Mouse (Mus musculus): ENCODE results near the gene P3h3. TPM values are rescaled to one million over a fixed set of nuclear protein-coding genes. Genes with fewer than 3 reads are reported as not detected.
"Not testable (repeated sequence)": the region's sequence is repeated elsewhere in the genome, so short reads cannot be mapped to it uniquely, and the experiment has no call there.

P3h3 gene
- polyA plus RNA-seq, 1 experiment from 2014 or later: 19.3 TPM

GRCm38 (mm10) chr6:124894113-124894512 is 36.6 kb upstream of the P3h3 start:
- not testable (repeated sequence) for H3K9ac ChIP-seq (replicated peaks; ENCODE audit: low read length); ATAC-seq (ENCODE audit: low FRiP score, low TSS enrichment); H3K4me3 ChIP-seq (ENCODE audit: low read length); H3K27ac ChIP-seq (ENCODE audit: low read length); H3K36me3 ChIP-seq (ENCODE audit: insufficient read depth, low read length); H3K9me3 ChIP-seq (ENCODE audit: low read length); H3K4me2 ChIP-seq (replicated peaks; ENCODE audit: low read depth, low read length); H3K4me1 ChIP-seq (ENCODE audit: insufficient read depth, low read length); H3K27me3 ChIP-seq (ENCODE audit: insufficient read depth, low read length)
- 60% methylated on average over 2 of the region's 2 CpGs for WGBS

GRCm38 (mm10) chr6:124890997-124891396 is 33.4 kb upstream of the P3h3 start:
- Histone ChIP-seq H3K4me3 (ENCODE audit: low read length) (no peak overlapping the region), H3K9ac (replicated peaks; ENCODE audit: low read length) (no peak overlapping the region), H3K9me3 (ENCODE audit: low read length) (no peaks in the 10 kb centered on the region), H3K4me1 (ENCODE audit: insufficient read depth, low read length) (no peaks in the 10 kb centered on the region), H3K4me2 (replicated peaks; ENCODE audit: low read depth, low read length) (no peak overlapping the region), H3K27ac (ENCODE audit: low read length) (no peak overlapping the region), H3K27me3 (ENCODE audit: insufficient read depth, low read length) (no peaks in the 10 kb centered on the region), H3K36me3 (ENCODE audit: insufficient read depth, low read length) (no peaks in the 10 kb centered on the region)
- WGBS: 62% methylated on average over 6 of the region's 6 CpGs
- no peak for ATAC-seq (ENCODE audit: low FRiP score, low TSS enrichment)

- no peak for ATAC-seq (ENCODE audit: low FRiP score, low TSS enrichment)
- no peaks in the 10 kb centered on the region for H3K4me1 ChIP-seq (ENCODE audit: insufficient read depth, low read length)
- H3K4me2 ChIP-seq (replicated peaks; ENCODE audit: low read depth, low read length): no peak overlapping the region
- no peak overlapping the region for H3K4me3 ChIP-seq (ENCODE audit: low read length)
- H3K27ac ChIP-seq (ENCODE audit: low read length): no peak overlapping the region
- H3K36me3 ChIP-seq (ENCODE audit: insufficient read depth, low read length): no peaks in the 10 kb centered on the region
- H3K27me3 ChIP-seq (ENCODE audit: insufficient read depth, low read length): no peaks in the 10 kb centered on the region
- no peaks in the 10 kb centered on the region for H3K9me3 ChIP-seq (ENCODE audit: low read length)
- H3K9ac ChIP-seq (replicated peaks; ENCODE audit: low read length): no peak overlapping the region
- WGBS: 90% methylated on average over 6 of the region's 6 CpGs
Measured at GRCm38 (mm10) chr6:124888555-124889125, 31.1 kb upstream of the P3h3 start.

- H3K4me3 ChIP-seq (ENCODE audit: low read length): no peak within 1 kb of the TSS
- WGBS: 82% methylated on average over 9 of the region's 9 CpGs
- H3K36me3 ChIP-seq (ENCODE audit: insufficient read depth, low read length): no peaks in the 10 kb centered on the region
- no peak within 1 kb of the TSS for H3K9ac ChIP-seq (replicated peaks; ENCODE audit: low read length)
- no peak for ATAC-seq (ENCODE audit: low FRiP score, low TSS enrichment)
- H3K27ac ChIP-seq (ENCODE audit: low read length): no peak within 1 kb of the TSS
- no peaks in the 10 kb centered on the region for H3K9me3 ChIP-seq (ENCODE audit: low read length)
- H3K4me1 ChIP-seq (ENCODE audit: insufficient read depth, low read length): no peaks in the 10 kb centered on the region
- no peaks in the 10 kb centered on the region for H3K27me3 ChIP-seq (ENCODE audit: insufficient read depth, low read length)
- H3K4me2 ChIP-seq (replicated peaks; ENCODE audit: low read depth, low read length): no peak within 1 kb of the TSS
Measured at GRCm38 (mm10) chr6:124887986-124888385, 30.4 kb upstream of the P3h3 start, which contains the start of gene Cd4. TSS of gene Cd4 (minus strand) at chr6:124888221.

GRCm38 (mm10) chr6:124885956-124886381 is 28.4 kb upstream of the P3h3 start:
- no peak overlapping the region for H3K4me2 ChIP-seq (replicated peaks; ENCODE audit: low read depth, low read length)
- no peaks in the 10 kb centered on the region for H3K36me3 ChIP-seq (ENCODE audit: insufficient read depth, low read length)
- H3K4me1 ChIP-seq (ENCODE audit: insufficient read depth, low read length): no peaks in the 10 kb centered on the region
- H3K4me3 ChIP-seq (ENCODE audit: low read length): no peak overlapping the region
- no peaks in the 10 kb centered on the region for H3K9me3 ChIP-seq (ENCODE audit: low read length)
- ATAC-seq (ENCODE audit: low FRiP score, low TSS enrichment): no peak
- no peak overlapping the region for H3K27ac ChIP-seq (ENCODE audit: low read length)
- H3K27me3 ChIP-seq (ENCODE audit: insufficient read depth, low read length): no peaks in the 10 kb centered on the region
- no peak overlapping the region for H3K9ac ChIP-seq (replicated peaks; ENCODE audit: low read length)
- 81% methylated on average over 8 of the region's 8 CpGs for WGBS

GRCm38 (mm10) chr6:124884714-124885500 is 27.4 kb upstream of the P3h3 start:
- no peak overlapping the region for H3K4me2 ChIP-seq (replicated peaks; ENCODE audit: low read depth, low read length)
- 62% methylated on average over 10 of the region's 10 CpGs for WGBS

GRCm38 (mm10) chr6:124883351-124883750 is 25.8 kb upstream of the P3h3 start:
- H3K4me1 ChIP-seq (ENCODE audit: insufficient read depth, low read length): no peaks in the 10 kb centered on the region
- H3K27me3 ChIP-seq (ENCODE audit: insufficient read depth, low read length): no peaks in the 10 kb centered on the region
- H3K27ac ChIP-seq (ENCODE audit: low read length): no peak overlapping the region
- 83% methylated on average over 10 of the region's 10 CpGs for WGBS
- H3K9ac ChIP-seq (replicated peaks; ENCODE audit: low read length): no peak overlapping the region
- ATAC-seq (ENCODE audit: low FRiP score, low TSS enrichment): no peak
- no peaks in the 10 kb centered on the region for H3K36me3 ChIP-seq (ENCODE audit: insufficient read depth, low read length)
- H3K4me2 ChIP-seq (replicated peaks; ENCODE audit: low read depth, low read length): no peak overlapping the region
- H3K4me3 ChIP-seq (ENCODE audit: low read length): no peak overlapping the region
- no peaks in the 10 kb centered on the region for H3K9me3 ChIP-seq (ENCODE audit: low read length)

More at GRCm38 (mm10) chr6:124884714-124885500, 27.4 kb upstream of the P3h3 start:
- ATAC-seq (ENCODE audit: low FRiP score, low TSS enrichment): no peak
- H3K27ac ChIP-seq (ENCODE audit: low read length): no peak overlapping the region
- H3K9me3 ChIP-seq (ENCODE audit: low read length): no peaks in the 10 kb centered on the region
- no peaks in the 10 kb centered on the region for H3K36me3 ChIP-seq (ENCODE audit: insufficient read depth, low read length)
- H3K27me3 ChIP-seq (ENCODE audit: insufficient read depth, low read length): no peaks in the 10 kb centered on the region
- no peak overlapping the region for H3K4me3 ChIP-seq (ENCODE audit: low read length)
- H3K9ac ChIP-seq (replicated peaks; ENCODE audit: low read length): no peak overlapping the region
- H3K4me1 ChIP-seq (ENCODE audit: insufficient read depth, low read length): no peaks in the 10 kb centered on the region

GRCm38 (mm10) chr6:124881821-124882220 is 24.3 kb upstream of the P3h3 start:
- no peaks in the 10 kb centered on the region for H3K27me3 ChIP-seq (ENCODE audit: insufficient read depth, low read length)
- no peak overlapping the region for H3K27ac ChIP-seq (ENCODE audit: low read length)
- 94% methylated on average over 9 of the region's 9 CpGs for WGBS
- ATAC-seq (ENCODE audit: low FRiP score, low TSS enrichment): no peak
- no peaks in the 10 kb centered on the region for H3K4me1 ChIP-seq (ENCODE audit: insufficient read depth, low read length)
- H3K36me3 ChIP-seq (ENCODE audit: insufficient read depth, low read length): no peaks in the 10 kb centered on the region
- H3K4me2 ChIP-seq (replicated peaks; ENCODE audit: low read depth, low read length): no peak overlapping the region
- no peaks in the 10 kb centered on the region for H3K9me3 ChIP-seq (ENCODE audit: low read length)
- H3K9ac ChIP-seq (replicated peaks; ENCODE audit: low read length): no peak overlapping the region
- H3K4me3 ChIP-seq (ENCODE audit: low read length): no peak overlapping the region

GRCm38 (mm10) chr6:124879390-124879789 is 21.8 kb upstream of the P3h3 start:
- H3K27ac ChIP-seq (ENCODE audit: low read length): no peak overlapping the region
- 48% methylated on average over 6 of the region's 6 CpGs for WGBS
- no peak overlapping the region for H3K9ac ChIP-seq (replicated peaks; ENCODE audit: low read length)
- no peak overlapping the region for H3K4me3 ChIP-seq (ENCODE audit: low read length)
- no peak for ATAC-seq (ENCODE audit: low FRiP score, low TSS enrichment)
- no peaks in the 10 kb centered on the region for H3K36me3 ChIP-seq (ENCODE audit: insufficient read depth, low read length)
- no peaks in the 10 kb centered on the region for H3K27me3 ChIP-seq (ENCODE audit: insufficient read depth, low read length)
- no peaks in the 10 kb centered on the region for H3K9me3 ChIP-seq (ENCODE audit: low read length)
- no peaks in the 10 kb centered on the region for H3K4me1 ChIP-seq (ENCODE audit: insufficient read depth, low read length)
- no peak overlapping the region for H3K4me2 ChIP-seq (replicated peaks; ENCODE audit: low read depth, low read length)

GRCm38 (mm10) chr6:124874348-124874747 is 16.8 kb upstream of the P3h3 start:
- Histone ChIP-seq H3K36me3 (ENCODE audit: insufficient read depth, low read length) (no peaks in the 10 kb centered on the region), H3K27ac (ENCODE audit: low read length) (no peak overlapping the region), H3K9ac (replicated peaks; ENCODE audit: low read length) (no peak overlapping the region), H3K27me3 (ENCODE audit: insufficient read depth, low read length) (no peaks in the 10 kb centered on the region), H3K4me1 (ENCODE audit: insufficient read depth, low read length) (no peaks in the 10 kb centered on the region), H3K4me3 (ENCODE audit: low read length) (no peak overlapping the region), H3K4me2 (replicated peaks; ENCODE audit: low read depth, low read length) (no peak overlapping the region), H3K9me3 (ENCODE audit: low read length) (no peaks in the 10 kb centered on the region)
- 41% methylated on average over 2 of the region's 3 CpGs for WGBS
- ATAC-seq (ENCODE audit: low FRiP score, low TSS enrichment): no peak
